Comparison of ENCODE assay signal across 11 mouse cellular contexts in genomic region chr9:4315746-4316145, GRCm38 (mm10).
"Had no signal": no experiment of that assay in that cellular context is flagged by ENCODE, and none has a peak within 500 bp of the region (broad histone marks: within the 10 kb centered on the region; RNA-seq: fewer than 3 reads in every experiment).

No protein-coding gene starts in this region.

- DNase-seq: liver, embryonic 13.5 days; liver, postnatal 0 days; lung, adult 2 months; lung, postnatal 14 days; lung, postnatal 36 days; right cerebral cortex, postnatal 25 days; right cerebral cortex, postnatal 4 days; spleen, adult 18-20 months; thymus, adult 2 months; thymus, postnatal 25 days; thymus, postnatal 4 days had no signal
